Mouse (Mus musculus) hindbrain, postnatal 0 days (tissue): ENCODE results near the gene C1qtnf9. TPM values are rescaled to one million over a fixed set of nuclear protein-coding genes. Genes with fewer than 3 reads are reported as not detected.

Source experiments
- ATAC-seq: fragments of 200-750 bp; cut with Nextera tagmentation; 2 replicates; pipeline ENCODE4 v1.8.0; 2017; ENCODE audit warnings: mild to moderate bottlenecking, moderate TSS enrichment, moderate library complexity
- DNase-seq: peaks from one replicate; pipeline ENCODE4 v3.0.0-alpha.2; 2015; ENCODE audit warnings: low spot score
- H3K27ac ChIP-seq: fragments of 300-500 bp; sonication (generic); 2 replicates; pipeline ENCODE4 v1.5.1; 2014; ENCODE audit warnings: mild to moderate bottlenecking
- H3K27me3 ChIP-seq: fragments of 300-500 bp; sonication (generic); 2 replicates; pipeline ENCODE4 v1.6.1; 2014; ENCODE audit warnings: low read length, mixed read lengths; ENCODE audit not compliant: insufficient read depth
- H3K36me3 ChIP-seq: fragments of 300-500 bp; sonication (generic); 2 replicates; pipeline ENCODE4 v1.6.1; 2014; ENCODE audit warnings: low read length, mixed read lengths; ENCODE audit not compliant: insufficient read depth
- H3K4me1 ChIP-seq: fragments of 300-500 bp; sonication (generic); 2 replicates; pipeline ENCODE4 v1.6.1; 2014; ENCODE audit warnings: antibody characterized with exemption, low read length, mixed read lengths; ENCODE audit not compliant: insufficient read depth
- H3K4me2 ChIP-seq: fragments of 300-500 bp; sonication (generic); 2 replicates; pipeline ENCODE4 v1.6.1; 2014; ENCODE audit warnings: low read depth, mild to moderate bottlenecking, low read length, moderate library complexity, mixed read lengths
- H3K4me3 ChIP-seq: fragments of 300-500 bp; sonication (generic); 2 replicates; pipeline ENCODE4 v1.5.1; 2014; ENCODE audit warnings: low read length
- H3K9ac ChIP-seq: fragments of 300-500 bp; sonication (generic); replicated peaks from 2 replicates; pipeline ENCODE4 v1.6.1; 2014; ENCODE audit warnings: mild to moderate bottlenecking, low read length, moderate library complexity, mixed read lengths
- H3K9me3 ChIP-seq: fragments of 300-500 bp; sonication (generic); 2 replicates; pipeline ENCODE4 v1.6.1; 2016; ENCODE audit warnings: low read length, mixed read lengths
- CTCF ChIP-seq: IDR thresholded peaks from 2 replicates; pipeline ENCODE4 v1.5.1; 2016; ENCODE audit warnings: antibody characterized with exemption, control low read depth, low read depth
- WGBS: fragments of 180-500 bp; shearing (Covaris S2); extraction: QIAGEN DNeasy Blood & Tissue Kit; methylation state at CpG from one replicate; pipeline ENCODE4 v1.1.7; 2014; 5-methylcytosine and 5-hydroxymethylcytosine counted together
- polyA plus RNA-seq: library from polyadenylated mRNA; unstranded; fragments of >200 nt; fragmentation: Nextera tagmentation; extraction: Ambion mirVana; gene quantifications from 2 replicates; pipeline ENCODE4 v1.2.1, GENCODE M21; 2015
- total RNA-seq: library from RNA; depleted of rRNA; stranded (reverse); fragments of >200 nt; gene quantifications from 2 replicates; pipeline ENCODE4 v1.2.3, GENCODE M21; 2014

C1qtnf9 gene
- total and polyA plus RNA-seq, 2 experiments from 2014 or later, result 0.19 TPM; not detected in 1

DNA sequence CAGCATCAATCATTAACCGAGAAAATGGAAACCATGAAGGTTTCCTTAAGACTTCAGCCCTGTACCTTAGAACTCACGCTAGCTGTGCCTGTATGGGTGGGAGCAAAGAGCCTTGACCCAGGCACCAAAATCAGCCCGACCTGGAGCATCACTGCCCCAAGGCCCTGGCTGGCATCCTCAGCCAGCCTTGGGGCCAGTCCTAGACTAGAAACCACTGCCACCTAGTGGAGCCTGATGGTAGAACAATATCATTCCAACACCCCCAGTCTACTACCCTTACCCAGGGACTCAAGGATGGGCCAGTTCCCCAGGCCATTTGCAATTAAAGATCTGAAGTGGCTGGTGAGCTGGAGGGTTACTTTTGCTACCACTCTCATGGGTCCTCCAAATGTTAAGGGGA is 22.2 kb downstream of the C1qtnf9 start:
- Histone ChIP-seq H3K4me3 (no peak overlapping the region), H3K9ac (no peak overlapping the region), H3K9me3 (no peaks in the 10 kb centered on the region), H3K4me1 (0 out of 2 replicates have a peak, but pooled peaks cover 2% of the 10 kb centered on the region), H3K27me3 (no peaks in the 10 kb centered on the region), H3K4me2 (no peak overlapping the region), H3K36me3 (peaks cover 3% of the 10 kb centered on the region; the same call in 1 of the 2 replicates), H3K27ac (no peak overlapping the region)
- 38% methylated on average over 3 of the region's 3 CpGs for whole genome bisulfite sequencing
- peak; percentile 77 for TF ChIP-seq CTCF
- DNase-seq, result peak; percentile 72
- ATAC-seq, result peak; percentile 78; the same call in 1 of the 2 replicates

DNA sequence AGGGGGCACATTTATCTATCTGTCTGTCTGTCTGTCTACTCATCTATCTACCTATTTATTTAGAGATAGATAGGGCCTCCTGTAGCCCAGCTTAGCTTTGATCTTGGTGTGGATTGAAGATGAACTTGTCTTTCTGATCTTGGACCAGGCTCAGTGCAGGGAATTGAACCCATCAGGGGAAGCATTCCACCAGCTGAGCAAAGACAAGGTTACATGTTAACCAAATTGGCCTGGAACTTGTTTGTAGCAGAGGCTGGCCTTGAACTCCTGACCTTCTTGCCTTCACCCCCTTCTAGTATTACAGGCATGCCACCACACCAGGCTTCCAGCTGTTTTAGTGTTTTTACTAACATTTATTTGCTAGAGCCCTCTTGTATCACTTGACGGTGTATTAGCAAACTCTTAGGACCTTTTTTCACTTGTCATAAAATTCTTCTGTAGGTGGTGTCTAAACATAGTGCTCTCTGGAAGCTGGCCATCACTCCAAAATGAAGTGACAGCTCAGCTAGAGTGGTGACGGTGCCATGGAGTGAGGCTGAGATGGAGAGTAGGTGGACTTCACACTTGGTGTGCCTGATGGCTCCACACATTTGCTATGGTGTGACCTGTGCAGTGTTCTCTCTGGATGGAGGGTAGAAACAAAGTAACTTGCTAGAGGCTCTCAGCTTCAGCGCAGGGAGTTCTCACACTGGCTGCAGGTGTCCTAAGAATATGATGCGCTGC is 28.8 kb downstream of the C1qtnf9 start:
- H3K27ac ChIP-seq, result no peak overlapping the region
- H3K9me3 ChIP-seq, result no peaks in the 10 kb centered on the region
- no peaks in the 10 kb centered on the region for H3K27me3 ChIP-seq
- no peak for TF ChIP-seq CTCF
- DNase-seq, result no peak
- 84% methylated on average over 4 of the region's 4 CpGs for WGBS
- no peak overlapping the region for H3K4me3 ChIP-seq
- no peak overlapping the region for H3K4me2 ChIP-seq
- no peaks in the 10 kb centered on the region for H3K4me1 ChIP-seq
- peaks cover 7% of the 10 kb centered on the region; the same call in 1 of the 2 replicates for H3K36me3 ChIP-seq
- H3K9ac ChIP-seq, result no peak overlapping the region
- no peak for ATAC-seq

- TF ChIP-seq CTCF, result no peak
- Histone ChIP-seq H3K27ac (no peak overlapping the region), H3K4me2 (no peak overlapping the region), H3K4me3 (no peak overlapping the region), H3K27me3 (no peaks in the 10 kb centered on the region), H3K9me3 (no peaks in the 10 kb centered on the region), H3K9ac (no peak overlapping the region), H3K36me3 (peaks cover 10% of the 10 kb centered on the region; the same call in 1 of the 2 replicates), H3K4me1 (no peaks in the 10 kb centered on the region)
- 91% methylated on average over 5 of the region's 5 CpGs for WGBS
- ATAC-seq, result no peak
- DNase-seq, result no peak
Measured at GRCm38 (mm10) chr14:60797596-60797995, 29.7 kb downstream of the C1qtnf9 start.

DNA sequence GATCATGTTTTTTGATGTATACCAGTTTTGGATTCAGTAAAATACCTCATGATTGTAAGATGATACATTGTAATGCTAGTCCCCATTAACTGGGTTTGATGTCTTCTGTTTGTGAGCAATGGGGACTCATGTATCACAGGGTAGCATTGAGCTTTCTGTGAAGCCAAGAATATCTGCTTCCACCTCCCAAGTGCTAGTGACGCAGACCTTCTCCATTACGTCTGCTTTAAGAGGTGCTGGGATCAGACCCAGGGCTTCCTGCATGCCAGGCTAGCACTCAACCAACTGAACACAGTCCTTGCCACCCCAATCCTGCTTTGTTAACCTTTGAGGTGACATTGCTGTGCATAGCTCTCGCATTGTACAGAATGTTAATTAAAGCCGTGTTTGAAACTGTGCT is 30.8 kb downstream of the C1qtnf9 start:
- Histone ChIP-seq H3K9ac (no peak overlapping the region), H3K4me3 (no peak overlapping the region), H3K27ac (no peak overlapping the region), H3K4me1 (no peaks in the 10 kb centered on the region), H3K4me2 (no peak overlapping the region), H3K36me3 (peaks cover 12% of the 10 kb centered on the region; the same call in 1 of the 2 replicates), H3K27me3 (no peaks in the 10 kb centered on the region), H3K9me3 (no peaks in the 10 kb centered on the region)
- WGBS, result 94% methylated on average over 4 of the region's 4 CpGs
- no peak for TF ChIP-seq CTCF
- ATAC-seq (no peak), DNase-seq (no peak)

DNA sequence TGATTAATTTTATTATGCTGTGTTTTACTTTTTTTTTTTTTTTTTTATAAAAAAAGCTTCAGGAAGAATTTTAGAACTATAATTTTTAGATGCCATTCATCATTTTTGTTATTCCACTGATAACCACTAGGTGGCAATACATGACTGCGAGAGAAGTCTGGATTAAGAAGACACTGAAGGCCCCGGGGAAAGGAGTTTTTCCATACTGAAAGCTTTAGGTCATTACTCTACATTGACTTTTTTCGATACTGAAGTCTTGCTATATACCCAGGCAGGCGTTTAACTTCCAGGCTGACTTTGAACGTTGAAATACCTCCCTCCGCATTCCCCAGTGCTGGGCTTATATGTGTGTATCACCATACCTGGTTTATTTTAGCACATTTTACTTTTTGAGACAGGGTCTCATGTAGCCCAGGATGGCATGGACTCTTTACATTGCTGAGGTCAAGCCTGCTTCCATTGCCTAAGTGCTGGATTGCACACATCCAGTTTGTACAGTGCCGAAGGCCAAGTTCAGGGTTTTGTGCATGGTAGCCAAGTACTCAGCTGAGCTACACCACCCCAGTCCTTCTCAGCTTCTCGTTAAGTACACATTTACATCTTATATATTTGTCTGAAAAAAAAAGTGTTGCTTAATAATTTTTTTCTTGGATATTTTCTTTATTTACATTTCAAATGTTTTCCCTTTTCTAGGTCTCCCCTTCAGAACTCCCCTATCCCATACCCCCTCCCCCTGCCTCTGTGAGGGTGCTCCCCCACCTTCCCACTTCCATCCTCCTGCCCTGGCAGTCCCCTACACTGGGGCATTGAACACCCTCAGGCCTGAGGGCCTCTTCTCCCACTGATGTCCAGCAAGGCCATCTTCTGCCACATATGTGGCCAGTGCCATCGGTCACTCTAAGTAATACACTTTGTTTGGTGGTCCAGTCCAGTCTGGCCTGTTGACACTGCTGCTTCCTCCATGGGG is 32.1 kb downstream of the C1qtnf9 start:
- DNase-seq (peak; percentile 87), ATAC-seq (0 out of 2 replicates have a peak, but pooled peaks have one; percentile 24)
- peak; percentile 75 for TF ChIP-seq CTCF
- Histone ChIP-seq H3K27me3 (no peaks in the 10 kb centered on the region), H3K9ac (no peak overlapping the region), H3K4me2 (no peak overlapping the region), H3K27ac (no peak overlapping the region), H3K36me3 (peaks cover 12% of the 10 kb centered on the region; the same call in 1 of the 2 replicates), H3K4me1 (no peaks in the 10 kb centered on the region), H3K9me3 (no peaks in the 10 kb centered on the region), H3K4me3 (no peak overlapping the region)
- 57% methylated on average over 9 of the region's 9 CpGs for WGBS

GRCm38 (mm10) chr14:60802026-60802425 is 34.1 kb downstream of the C1qtnf9 start:
- Histone ChIP-seq H3K27me3 (no peaks in the 10 kb centered on the region), H3K4me2 (no peak overlapping the region), H3K27ac (no peak overlapping the region), H3K36me3 (peaks cover 12% of the 10 kb centered on the region; the same call in 1 of the 2 replicates), H3K4me3 (no peak overlapping the region), H3K4me1 (no peaks in the 10 kb centered on the region), H3K9ac (no peak overlapping the region), H3K9me3 (no peaks in the 10 kb centered on the region)
- no peak for TF ChIP-seq CTCF
- DNase-seq (no peak), ATAC-seq (no peak)
- 97% methylated on average over 13 of the region's 13 CpGs for WGBS
